Mouse (Mus musculus) intestine, postnatal 0 days (tissue): ENCODE results near the gene Scarb1. TPM values are rescaled to one million over a fixed set of nuclear protein-coding genes. Genes with fewer than 3 reads are reported as not detected.

ENCODE experiments used
- ATAC-seq: fragments of 200-750 bp; cut with Nextera tagmentation; 2 replicates; pipeline ENCODE4 v1.8.0; 2017; ENCODE audit warnings: mild to moderate bottlenecking, moderate TSS enrichment, moderate library complexity
- H3K27ac ChIP-seq: fragments of 300-500 bp; sonication (generic); 2 replicates; pipeline ENCODE4 v1.5.1; 2014; ENCODE audit warnings: mild to moderate bottlenecking, low read depth, low read length, moderate library complexity
- H3K27me3 ChIP-seq: fragments of 300-500 bp; sonication (generic); replicated peaks from 2 replicates; pipeline ENCODE4 v1.6.1; 2014; ENCODE audit warnings: low read length, mixed read lengths; ENCODE audit not compliant: control insufficient read depth, insufficient read depth
- H3K36me3 ChIP-seq: fragments of 300-500 bp; sonication (generic); 2 replicates; pipeline ENCODE4 v1.6.1; 2014; ENCODE audit warnings: mild to moderate bottlenecking, moderate library complexity; ENCODE audit not compliant: control insufficient read depth, insufficient read depth
- H3K4me1 ChIP-seq: fragments of 300-500 bp; sonication (generic); replicated peaks from 2 replicates; pipeline ENCODE4 v1.6.1; 2014; ENCODE audit warnings: antibody characterized with exemption, low read length, mixed read lengths; ENCODE audit not compliant: control insufficient read depth, insufficient read depth
- H3K4me2 ChIP-seq: fragments of 300-500 bp; sonication (generic); replicated peaks from 2 replicates; pipeline ENCODE4 v1.6.1; 2014; ENCODE audit warnings: low read depth, mild to moderate bottlenecking, moderate library complexity
- H3K4me3 ChIP-seq: fragments of 300-500 bp; sonication (generic); 2 replicates; pipeline ENCODE4 v1.5.1; 2014; ENCODE audit warnings: low read depth, low read length
- H3K9ac ChIP-seq: fragments of 300-500 bp; sonication (generic); 2 replicates; pipeline ENCODE4 v1.6.1; 2014; ENCODE audit warnings: mild to moderate bottlenecking, low read depth, low read length
- H3K9me3 ChIP-seq: fragments of 300-500 bp; sonication (generic); 2 replicates; pipeline ENCODE4 v1.6.1; 2016; ENCODE audit warnings: mixed run types; ENCODE audit not compliant: control insufficient read depth
- CTCF ChIP-seq: sonication (generic); IDR thresholded peaks from 2 replicates; pipeline ENCODE4 v1.5.1; 2016; ENCODE audit warnings: low read depth, mild to moderate bottlenecking, control low read depth, antibody characterized with exemption, moderate library complexity
- WGBS: fragments of 180-500 bp; shearing (Covaris S2); extraction: QIAGEN DNeasy Blood & Tissue Kit; methylation state at CpG from one replicate; pipeline ENCODE4 v1.1.7; 2014; 5-methylcytosine and 5-hydroxymethylcytosine counted together
- polyA plus RNA-seq: library from polyadenylated mRNA; unstranded; fragments of >200 nt; fragmentation: Nextera tagmentation; extraction: Ambion mirVana; gene quantifications from 2 replicates; pipeline ENCODE4 v1.2.1, GENCODE M21; 2015

The Scarb1 gene
- polyA plus RNA-seq, 1 experiment from 2014 or later = 26.5 TPM

DNA sequence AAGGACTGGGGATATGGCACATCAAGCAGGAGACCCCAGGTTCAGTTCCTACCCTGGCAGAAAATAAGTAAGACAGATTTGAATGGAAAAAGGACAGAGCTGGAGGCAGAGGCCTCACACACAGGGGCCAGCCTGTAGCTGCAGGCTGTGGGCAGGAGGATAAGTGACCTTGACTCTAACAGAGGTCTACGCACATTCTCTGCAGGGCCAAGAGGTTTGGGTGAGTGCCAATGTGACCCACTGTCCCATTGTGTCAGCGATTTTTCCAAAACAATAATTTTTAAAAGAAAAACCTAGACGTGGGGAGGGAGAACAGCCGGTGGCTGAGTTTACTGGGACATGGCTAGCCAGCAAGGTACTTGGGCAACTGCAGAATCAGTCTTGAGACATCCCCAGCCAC lies 15.6 kb downstream of the Scarb1 start:
- Histone ChIP-seq H3K36me3 (no peaks in the 10 kb centered on the region), H3K27ac (no peak overlapping the region), H3K4me1 (0 out of 2 replicates have a peak, but pooled peaks cover 3% of the 10 kb centered on the region), H3K4me2 (no peak overlapping the region), H3K4me3 (no peak overlapping the region), H3K9me3 (no peaks in the 10 kb centered on the region), H3K27me3 (no peaks in the 10 kb centered on the region), H3K9ac (no peak overlapping the region)
- TF ChIP-seq CTCF = no peak
- no peak for ATAC-seq
- WGBS = 89% methylated on average over 4 of the region's 4 CpGs

DNA sequence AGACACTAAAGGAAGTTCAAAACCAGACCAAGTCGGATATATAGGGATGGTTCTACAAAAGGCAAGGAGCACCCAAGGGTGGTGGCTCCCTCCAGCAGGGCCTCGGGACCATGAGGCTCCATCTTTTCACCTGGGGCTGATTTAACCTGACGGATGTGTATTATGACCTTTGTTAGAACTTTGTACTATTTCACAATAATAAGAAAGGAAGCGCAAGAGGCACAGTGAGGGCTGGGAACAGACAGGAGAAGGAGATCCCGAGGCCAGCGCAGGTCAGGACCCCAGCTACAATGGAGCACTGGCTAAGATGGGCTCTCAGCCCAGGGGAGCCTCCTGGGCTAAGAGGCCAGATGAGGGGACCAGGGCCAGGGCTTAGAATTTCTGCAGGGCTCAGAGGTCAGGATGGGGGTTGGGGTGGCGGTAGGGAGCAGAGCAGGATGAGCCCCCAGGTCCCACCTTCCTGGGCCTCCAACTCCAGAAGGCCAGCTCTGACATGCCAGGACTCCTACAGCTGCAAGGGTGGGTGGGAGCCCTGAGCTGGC lies 16.9 kb downstream of the Scarb1 start:
- no peak overlapping the region for H3K4me2 ChIP-seq
- H3K36me3 ChIP-seq = no peaks in the 10 kb centered on the region
- H3K4me3 ChIP-seq = no peak overlapping the region
- H3K9ac ChIP-seq = no peak overlapping the region
- no peak for TF ChIP-seq CTCF
- no peak overlapping the region for H3K27ac ChIP-seq
- 57% methylated on average over 7 of the region's 7 CpGs for WGBS
- H3K9me3 ChIP-seq = no peaks in the 10 kb centered on the region
- 0 out of 2 replicates have a peak, but pooled peaks cover 3% of the 10 kb centered on the region for H3K4me1 ChIP-seq
- no peaks in the 10 kb centered on the region for H3K27me3 ChIP-seq
- ATAC-seq = peak; percentile 52

DNA sequence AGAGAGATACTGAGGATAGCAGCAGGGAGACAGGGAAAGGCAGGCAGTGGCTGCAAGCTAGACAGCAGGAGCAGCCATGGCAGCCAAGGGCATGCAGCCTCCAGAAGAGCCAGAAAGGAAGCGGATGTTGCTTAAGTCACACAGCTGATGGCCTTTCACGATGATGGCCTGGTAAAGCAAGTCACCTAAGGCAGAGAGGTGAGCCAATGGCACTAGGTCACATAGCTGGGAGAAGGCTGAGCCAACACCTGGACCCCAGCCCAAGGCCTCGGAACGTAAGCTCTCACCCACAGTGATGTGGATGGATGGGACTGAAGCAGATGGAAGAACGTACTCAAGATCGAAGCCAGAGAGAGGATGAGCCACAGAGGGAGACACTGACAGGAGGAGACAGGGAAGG lies 17.8 kb downstream of the Scarb1 start:
- Histone ChIP-seq H3K36me3 (no peaks in the 10 kb centered on the region), H3K4me3 (no peak overlapping the region), H3K4me1 (0 out of 2 replicates have a peak, but pooled peaks cover 3% of the 10 kb centered on the region), H3K9me3 (no peaks in the 10 kb centered on the region), H3K27ac (no peak overlapping the region), H3K9ac (no peak overlapping the region), H3K27me3 (no peaks in the 10 kb centered on the region), H3K4me2 (no peak overlapping the region)
- 85% methylated on average over 6 of the region's 6 CpGs for WGBS
- no peak for TF ChIP-seq CTCF
- no peak for ATAC-seq

DNA sequence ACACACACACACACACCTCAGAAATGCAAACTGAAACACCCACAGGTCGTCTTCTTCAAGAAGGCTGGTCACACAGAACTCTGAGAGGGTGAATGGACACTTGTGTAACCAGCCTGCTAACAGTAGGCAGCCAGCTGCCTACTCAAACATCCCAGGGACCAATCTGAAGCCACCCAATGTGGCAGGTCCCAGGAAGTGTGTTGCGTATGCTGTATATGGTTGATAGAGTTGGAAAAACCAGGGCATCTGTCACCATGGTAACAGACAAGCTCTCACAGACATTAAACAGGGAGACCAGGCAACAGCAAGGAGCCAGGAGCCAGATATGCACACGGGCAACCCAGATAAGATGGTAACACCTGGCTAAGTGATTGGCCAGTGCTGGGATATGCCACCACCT lies 19.1 kb downstream of the Scarb1 start:
- no peak for TF ChIP-seq CTCF
- no peak for ATAC-seq
- H3K27me3 ChIP-seq = no peaks in the 10 kb centered on the region
- H3K4me1 ChIP-seq = 0 out of 2 replicates have a peak, but pooled peaks cover 3% of the 10 kb centered on the region
- no peak overlapping the region for H3K4me3 ChIP-seq
- no peaks in the 10 kb centered on the region for H3K36me3 ChIP-seq
- 53% methylated on average over 3 of the region's 3 CpGs for WGBS
- no peak overlapping the region for H3K4me2 ChIP-seq
- no peak overlapping the region for H3K9ac ChIP-seq
- no peak overlapping the region for H3K27ac ChIP-seq
- no peaks in the 10 kb centered on the region for H3K9me3 ChIP-seq

DNA sequence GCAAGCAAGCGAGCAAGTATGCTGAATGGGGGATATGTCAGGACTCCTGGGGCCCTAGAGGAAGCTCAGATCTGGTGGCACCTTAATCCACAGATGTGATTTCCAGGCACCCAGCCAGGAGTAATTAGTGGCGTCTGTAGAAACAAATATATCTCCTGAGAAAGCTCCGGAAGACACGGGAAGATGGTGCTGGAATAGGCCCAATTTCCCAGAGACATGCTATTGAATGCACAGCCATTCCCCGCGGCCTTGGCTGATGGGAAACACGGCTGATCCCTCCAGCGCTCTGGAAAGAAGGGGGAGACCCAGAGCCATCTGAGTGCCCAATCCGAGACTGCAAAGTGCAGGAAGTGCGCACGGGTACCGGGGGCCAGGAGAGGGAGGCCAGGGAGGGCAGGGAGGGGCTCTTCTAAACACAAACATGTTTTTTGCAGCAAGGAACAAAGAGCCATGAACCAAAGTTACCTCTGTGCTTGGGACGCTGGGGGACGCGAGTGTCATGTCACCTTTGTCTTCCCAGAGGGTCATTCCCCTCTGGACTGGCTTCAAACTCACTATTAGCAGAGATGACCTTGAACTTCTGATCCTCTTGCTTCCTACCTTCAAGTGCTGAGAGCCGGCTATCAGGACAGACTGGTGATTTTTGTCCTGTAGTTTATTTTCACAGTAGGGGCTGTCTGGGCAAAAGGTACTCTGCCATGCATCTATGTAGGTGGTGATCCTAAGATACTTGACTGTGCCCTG lies 21.7 kb downstream of the Scarb1 start:
- H3K9ac ChIP-seq = no peak overlapping the region
- no peaks in the 10 kb centered on the region for H3K9me3 ChIP-seq
- 71% methylated on average over 16 of the region's 16 CpGs for WGBS
- H3K36me3 ChIP-seq = no peaks in the 10 kb centered on the region
- no peaks in the 10 kb centered on the region for H3K27me3 ChIP-seq
- no peak for ATAC-seq
- no peak overlapping the region for H3K4me2 ChIP-seq
- no peak overlapping the region for H3K27ac ChIP-seq
- H3K4me1 ChIP-seq = 0 out of 2 replicates have a peak, but pooled peaks cover under 1% of the 10 kb centered on the region
- no peak for TF ChIP-seq CTCF
- H3K4me3 ChIP-seq = no peak overlapping the region

DNA sequence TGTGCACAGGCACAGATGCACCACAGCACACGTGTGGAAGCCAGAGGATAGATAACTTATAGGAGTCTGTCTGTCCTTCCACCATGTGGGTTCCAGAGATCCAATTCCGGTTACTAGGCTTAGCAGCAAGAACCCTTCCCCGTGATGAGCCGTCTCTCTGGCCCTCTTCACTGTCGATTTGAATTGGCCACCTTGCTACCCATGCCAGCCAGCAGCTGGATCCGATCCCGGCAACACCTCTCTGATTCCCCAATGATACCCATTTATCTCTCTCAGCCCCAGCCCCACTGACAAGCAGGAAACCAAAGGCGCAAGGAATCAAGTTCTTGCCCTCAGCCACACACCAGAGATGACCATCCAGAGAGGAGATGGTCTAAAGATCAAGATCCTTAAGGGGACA lies 22.9 kb downstream of the Scarb1 start:
- H3K4me2 ChIP-seq = no peak overlapping the region
- TF ChIP-seq CTCF = no peak
- no peaks in the 10 kb centered on the region for H3K27me3 ChIP-seq
- H3K27ac ChIP-seq = no peak overlapping the region
- ATAC-seq = no peak
- WGBS = 92% methylated on average over 8 of the region's 8 CpGs
- H3K4me3 ChIP-seq = no peak overlapping the region
- peaks cover 4% of the 10 kb centered on the region for H3K4me1 ChIP-seq
- no peaks in the 10 kb centered on the region for H3K36me3 ChIP-seq
- H3K9ac ChIP-seq = no peak overlapping the region
- H3K9me3 ChIP-seq = no peaks in the 10 kb centered on the region
